Mouse (Mus musculus) right cerebral cortex, adult 18-20 months (tissue): ENCODE measurements around the gene Zfp871.
"Not testable (repeated sequence)": the region's sequence is repeated elsewhere in the genome, so short reads cannot be mapped to it uniquely, and the experiment has no call there.

Experiments used
- DNase-seq: peaks from one replicate; pipeline ENCODE4 v3.0.0; 2022; ENCODE audit warnings: mixed read lengths

The Zfp871 gene

GRCm38 (mm10) chr17:32729029-32729428 is 59.1 kb downstream of the Zfp871 start:
- DNase-seq = no peak

GRCm38 (mm10) chr17:32726360-32726759 is 61.7 kb downstream of the Zfp871 start:
- not testable (repeated sequence) for DNase-seq

- DNase-seq = no peak
Observed at GRCm38 (mm10) chr17:32722771-32723170, 65.3 kb downstream of the Zfp871 start.

GRCm38 (mm10) chr17:32722151-32722550 is 65.9 kb downstream of the Zfp871 start:
- not testable (repeated sequence) for DNase-seq
